Mouse (Mus musculus): ENCODE measurements around the gene Rspo4. TPM values are rescaled to one million over a fixed set of nuclear protein-coding genes. Genes with fewer than 3 reads are reported as not detected.

Rspo4 gene
- polyA plus RNA-seq (2012; rRNA removed): not detected in 2 replicates

- no peak within 1 kb of the TSS for H3K4me3 ChIP-seq (replicated peaks; ENCODE audit: insufficient read depth, low read depth, low read length)
- TF ChIP-seq POLR2A (IDR thresholded peaks at IDR 0.05; ENCODE audit: borderline replicate concordance, insufficient read depth, low read length) (no peak), CTCF (IDR thresholded peaks at IDR 0.05; ENCODE audit: borderline replicate concordance, insufficient read depth, low read depth, low read length) (no peak)
- H3K27ac ChIP-seq (ENCODE audit: insufficient read depth, low read length): no peak within 1 kb of the TSS
- no peaks in the 10 kb centered on the region for H3K4me1 ChIP-seq (ENCODE audit: control insufficient read depth, insufficient read depth, low read length)
- H3K27me3 ChIP-seq (ENCODE audit: control insufficient read depth, insufficient read depth, low read length): peaks cover 2% of the 10 kb centered on the region; the same call in 1 of the 2 replicates
- DNase-seq: no peak
- 2% methylated on average over 41 of the region's 50 CpGs for WGBS
These were observed at the start of gene Rspo4 for GRCm38 (mm10) chr2:151842648-151843226. Gene Rspo4, plus strand, starts transcription at chr2:151842927.

DNA sequence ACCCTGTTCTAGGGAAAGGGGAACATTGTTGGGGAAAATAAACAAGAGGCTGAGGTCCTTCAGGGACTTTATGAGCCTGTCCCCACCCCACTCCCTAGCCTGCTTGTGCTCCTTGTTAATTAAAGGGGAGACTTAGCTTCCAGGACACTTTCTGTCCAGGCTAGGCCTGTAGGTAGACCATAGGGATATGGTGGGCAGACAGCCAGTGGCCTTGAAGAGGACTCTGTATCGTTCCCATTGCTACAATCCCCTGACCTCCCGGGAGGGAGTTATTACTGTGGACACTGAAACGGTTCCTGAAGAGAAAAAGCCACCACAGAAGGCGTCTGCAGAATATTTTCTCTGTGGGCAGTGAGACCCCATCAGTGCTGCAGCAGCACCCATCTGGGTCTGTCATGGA lies 27.1 kb upstream of the Rspo4 start:
- no peak for DNase-seq
- Histone ChIP-seq H3K4me3 (replicated peaks; ENCODE audit: insufficient read depth, low read depth, low read length) (no peak overlapping the region), H3K27ac (ENCODE audit: insufficient read depth, low read length) (no peak overlapping the region), H3K4me1 (ENCODE audit: control insufficient read depth, insufficient read depth, low read length) (no peaks in the 10 kb centered on the region), H3K27me3 (ENCODE audit: control insufficient read depth, insufficient read depth, low read length) (no peaks in the 10 kb centered on the region)
- no peak for TF ChIP-seq CTCF (IDR thresholded peaks at IDR 0.05; ENCODE audit: borderline replicate concordance, insufficient read depth, low read depth, low read length)
- no peak for TF ChIP-seq POLR2A (IDR thresholded peaks at IDR 0.05; ENCODE audit: borderline replicate concordance, insufficient read depth, low read length)
- WGBS: 63% methylated on average over 4 of the region's 4 CpGs

DNA sequence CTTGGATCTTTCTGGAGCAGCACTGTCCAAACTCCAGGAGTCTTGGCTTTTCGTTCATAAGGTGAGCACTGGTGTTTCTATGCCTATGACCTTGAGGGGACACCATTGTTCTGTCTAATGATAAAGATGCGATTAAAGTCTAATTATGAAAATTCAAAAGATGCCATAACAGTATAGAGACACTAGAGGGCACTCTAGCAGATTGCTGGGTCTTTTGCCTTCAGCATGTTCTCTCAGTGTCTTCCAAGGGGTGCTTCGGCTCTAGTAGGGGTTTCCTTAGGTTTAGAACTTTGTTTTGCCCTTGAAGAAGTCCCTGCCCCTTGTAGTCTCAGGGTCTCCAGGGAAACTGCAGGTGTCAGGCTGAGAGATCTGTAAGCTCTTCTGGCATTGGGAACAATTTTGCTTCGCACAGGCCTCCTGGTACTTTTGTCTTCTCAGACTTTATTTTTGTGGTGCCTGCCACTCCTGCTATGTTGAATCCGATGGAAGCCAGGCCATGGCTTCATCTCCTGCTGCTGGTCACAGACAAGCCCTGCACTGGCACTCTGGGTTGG lies 19.6 kb downstream of the Rspo4 start:
- Histone ChIP-seq H3K4me3 (replicated peaks; ENCODE audit: insufficient read depth, low read depth, low read length) (no peak overlapping the region), H3K27me3 (ENCODE audit: control insufficient read depth, insufficient read depth, low read length) (no peaks in the 10 kb centered on the region), H3K27ac (ENCODE audit: insufficient read depth, low read length) (no peak overlapping the region), H3K4me1 (ENCODE audit: control insufficient read depth, insufficient read depth, low read length) (no peaks in the 10 kb centered on the region)
- no peak for DNase-seq
- WGBS: 31% methylated on average over 5 of the region's 5 CpGs
- TF ChIP-seq CTCF (IDR thresholded peaks at IDR 0.05; ENCODE audit: borderline replicate concordance, insufficient read depth, low read depth, low read length): peak; percentile 47; the same call in 1 of the 2 replicates
- TF ChIP-seq POLR2A (IDR thresholded peaks at IDR 0.05; ENCODE audit: borderline replicate concordance, insufficient read depth, low read length): no peak

DNA sequence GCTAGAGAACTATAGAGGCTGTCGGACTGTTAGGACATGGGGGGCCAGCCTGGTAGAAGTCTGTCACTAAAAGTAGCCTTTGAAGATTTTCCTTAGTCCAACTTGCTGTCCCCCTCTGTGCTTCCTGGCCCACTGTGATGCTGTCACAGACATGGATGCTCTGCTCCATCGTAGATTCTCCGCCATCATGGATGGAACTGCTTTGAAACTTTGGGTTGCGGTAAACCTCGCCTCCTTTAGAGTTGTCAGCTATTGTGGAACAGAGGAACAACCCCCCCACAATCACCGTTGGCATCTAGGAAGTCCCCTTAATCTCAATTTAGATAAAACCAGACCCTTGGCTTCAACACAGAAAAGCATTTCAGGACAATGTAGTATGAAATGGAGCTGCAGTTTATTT lies 22.2 kb downstream of the Rspo4 start:
- no peaks in the 10 kb centered on the region for H3K4me1 ChIP-seq (ENCODE audit: control insufficient read depth, insufficient read depth, low read length)
- no peak overlapping the region for H3K4me3 ChIP-seq (replicated peaks; ENCODE audit: insufficient read depth, low read depth, low read length)
- DNase-seq: no peak
- H3K27ac ChIP-seq (ENCODE audit: insufficient read depth, low read length): no peak overlapping the region
- WGBS: 84% methylated on average over 6 of the region's 6 CpGs
- no peak for TF ChIP-seq CTCF (IDR thresholded peaks at IDR 0.05; ENCODE audit: borderline replicate concordance, insufficient read depth, low read depth, low read length)
- no peak for TF ChIP-seq POLR2A (IDR thresholded peaks at IDR 0.05; ENCODE audit: borderline replicate concordance, insufficient read depth, low read length)
- no peaks in the 10 kb centered on the region for H3K27me3 ChIP-seq (ENCODE audit: control insufficient read depth, insufficient read depth, low read length)

- 37% methylated on average over 4 of the region's 4 CpGs for WGBS
- Histone ChIP-seq H3K4me1 (ENCODE audit: control insufficient read depth, insufficient read depth, low read length) (no peaks in the 10 kb centered on the region), H3K27ac (ENCODE audit: insufficient read depth, low read length) (no peak overlapping the region), H3K4me3 (replicated peaks; ENCODE audit: insufficient read depth, low read depth, low read length) (no peak overlapping the region), H3K27me3 (ENCODE audit: control insufficient read depth, insufficient read depth, low read length) (no peaks in the 10 kb centered on the region)
- DNase-seq: peak; percentile 25 to 37
- TF ChIP-seq CTCF (IDR thresholded peaks at IDR 0.05; ENCODE audit: borderline replicate concordance, insufficient read depth, low read depth, low read length): peak; percentile 33; the same call in 1 of the 2 replicates
- no peak for TF ChIP-seq POLR2A (IDR thresholded peaks at IDR 0.05; ENCODE audit: borderline replicate concordance, insufficient read depth, low read length)
These were observed 23.8 kb downstream of the Rspo4 start for GRCm38 (mm10) chr2:151866487-151866886.

- Histone ChIP-seq H3K4me1 (ENCODE audit: control insufficient read depth, insufficient read depth, low read length) (no peaks in the 10 kb centered on the region), H3K27me3 (ENCODE audit: control insufficient read depth, insufficient read depth, low read length) (no peaks in the 10 kb centered on the region), H3K27ac (ENCODE audit: insufficient read depth, low read length) (no peak overlapping the region), H3K4me3 (replicated peaks; ENCODE audit: insufficient read depth, low read depth, low read length) (no peak overlapping the region)
- no peak for DNase-seq
- 78% methylated on average over 8 of the region's 8 CpGs for WGBS
- TF ChIP-seq CTCF (IDR thresholded peaks at IDR 0.05; ENCODE audit: borderline replicate concordance, insufficient read depth, low read depth, low read length) (no peak), POLR2A (IDR thresholded peaks at IDR 0.05; ENCODE audit: borderline replicate concordance, insufficient read depth, low read length) (no peak)
These were observed 25.5 kb downstream of the Rspo4 start for GRCm38 (mm10) chr2:151868196-151868595.

GRCm38 (mm10) chr2:151874551-151874950 lies 31.8 kb downstream of the Rspo4 start:
- Histone ChIP-seq H3K4me1 (ENCODE audit: control insufficient read depth, insufficient read depth, low read length) (no peaks in the 10 kb centered on the region), H3K27me3 (ENCODE audit: control insufficient read depth, insufficient read depth, low read length) (no peaks in the 10 kb centered on the region), H3K27ac (ENCODE audit: insufficient read depth, low read length) (no peak overlapping the region), H3K4me3 (replicated peaks; ENCODE audit: insufficient read depth, low read depth, low read length) (no peak overlapping the region)
- TF ChIP-seq CTCF (IDR thresholded peaks at IDR 0.05; ENCODE audit: borderline replicate concordance, insufficient read depth, low read depth, low read length): no peak; the same call in 1 of the 2 replicates
- TF ChIP-seq POLR2A (IDR thresholded peaks at IDR 0.05; ENCODE audit: borderline replicate concordance, insufficient read depth, low read length): no peak
- DNase-seq: no peak

GRCm38 (mm10) chr2:151876012-151876485 lies 33.3 kb downstream of the Rspo4 start:
- H3K27me3 ChIP-seq (ENCODE audit: control insufficient read depth, insufficient read depth, low read length): no peaks in the 10 kb centered on the region
- TF ChIP-seq CTCF (IDR thresholded peaks at IDR 0.05; ENCODE audit: borderline replicate concordance, insufficient read depth, low read depth, low read length) (peak; percentile 96), POLR2A (IDR thresholded peaks at IDR 0.05; ENCODE audit: borderline replicate concordance, insufficient read depth, low read length) (no peak)
- H3K4me1 ChIP-seq (ENCODE audit: control insufficient read depth, insufficient read depth, low read length): no peaks in the 10 kb centered on the region
- WGBS: 14% methylated on average over 8 of the region's 8 CpGs
- H3K27ac ChIP-seq (ENCODE audit: insufficient read depth, low read length): no peak overlapping the region
- peak; percentile 38 to 62 for DNase-seq
- no peak overlapping the region for H3K4me3 ChIP-seq (replicated peaks; ENCODE audit: insufficient read depth, low read depth, low read length)

All from cerebellum, adult 2 months (tissue).